Comparison of ENCODE assay signal across 8 mouse cellular contexts in genomic region chr8:48097131-48097794, GRCm38 (mm10). TPM values are rescaled to one million over a fixed set of nuclear protein-coding genes. Genes with fewer than 3 reads are reported as not detected.
A peak's percentile ranks its signal among the peaks of the same experiment; 100 is the strongest.
DNase-seq lines count a peak whose midpoint lies in the region; ATAC-seq and TF ChIP-seq lines count a peak whose summit lies in the region.

No protein-coding gene starts in this region.

- no peaks in the 10 kb centered on the region for H3K27me3 ChIP-seq in embryonic facial prominence, embryonic 13.5 days
- no peaks in the 10 kb centered on the region for H3K27me3 ChIP-seq in heart, adult 2 months (ENCODE audit: control insufficient read depth, insufficient read depth, low read length)
- H3K27me3 ChIP-seq in midbrain, embryonic 12.5 days = peaks cover 9% of the 10 kb centered on the region
- H3K27me3 ChIP-seq in stomach, embryonic 14.5 days (ENCODE audit: control insufficient read depth, insufficient read depth, low read length) = no peaks in the 10 kb centered on the region

- H3K79me2 ChIP-seq in heart, adult 2 months (replicated peaks; ENCODE audit: control insufficient read depth, insufficient read depth, low read length) = no peaks in the 10 kb centered on the region

- intact Hi-C loops in heart, adult 2 months (cut with DNase I) = loop anchor here (10.0 kb wide), 1 partner anchor 428 kb away; no protein-coding TSS in a partner anchor
- intact Hi-C loops in left cerebral cortex, postnatal 25 days (cut with DNase I) = loop anchor here (5.0 kb wide), 1 partner anchor 125 kb away; no protein-coding TSS in a partner anchor

- H3K4me3 ChIP-seq in embryonic facial prominence, embryonic 13.5 days = peak overlapping the region; percentile 32
- H3K4me3 ChIP-seq in heart, adult 2 months = no peak overlapping the region
- H3K4me3 ChIP-seq in midbrain, embryonic 12.5 days = peak overlapping the region; percentile 19
- H3K4me3 ChIP-seq in stomach, embryonic 14.5 days (ENCODE audit: low read depth, low read length) = peak overlapping the region; percentile 12

- whole genome bisulfite sequencing in embryonic facial prominence, embryonic 13.5 days = 16% methylated on average over 21 of the region's 21 CpGs
- WGBS in heart, adult 2 months = 13% methylated on average over 21 of the region's 21 CpGs
- WGBS in midbrain, embryonic 12.5 days = 11% methylated on average over 21 of the region's 21 CpGs
- WGBS in stomach, embryonic 14.5 days = 5% methylated on average over 21 of the region's 21 CpGs

- H3K9me3 ChIP-seq in embryonic facial prominence, embryonic 13.5 days = no peaks in the 10 kb centered on the region
- H3K9me3 ChIP-seq in midbrain, embryonic 12.5 days = no peaks in the 10 kb centered on the region
- H3K9me3 ChIP-seq in stomach, embryonic 14.5 days (ENCODE audit: control insufficient read depth, low read depth, low read length) = no peaks in the 10 kb centered on the region

- H3K9ac ChIP-seq in embryonic facial prominence, embryonic 13.5 days = peak overlapping the region; percentile 51; the same call in 1 of the 2 replicates
- no peak overlapping the region for H3K9ac ChIP-seq in heart, adult 2 months (ENCODE audit: low read depth, low read length)
- peak overlapping the region; percentile 50 for H3K9ac ChIP-seq in midbrain, embryonic 12.5 days (replicated peaks)
- no peak overlapping the region for H3K9ac ChIP-seq in stomach, embryonic 14.5 days (replicated peaks; ENCODE audit: low read depth, low read length)

- peak; percentile 52; the same call in 1 of the 2 replicates for ATAC-seq in embryonic facial prominence, embryonic 13.5 days (ENCODE audit: insufficient number of reproducible peaks, insufficient read depth, low FRiP score, low TSS enrichment, low read depth)
- peak; percentile 92 for ATAC-seq in midbrain, embryonic 12.5 days (ENCODE audit: low FRiP score, low read depth)
- ATAC-seq in stomach, embryonic 14.5 days (ENCODE audit: insufficient number of reproducible peaks, insufficient read depth, low FRiP score, low read depth) = peak; percentile 89; the same call in 1 of the 2 replicates

- H3K27ac ChIP-seq in embryonic facial prominence, embryonic 13.5 days = no peak overlapping the region
- H3K27ac ChIP-seq in heart, adult 2 months = no peak overlapping the region
- 0 out of 2 replicates have a peak overlapping the region, but pooled peaks have one; percentile 4 for H3K27ac ChIP-seq in midbrain, embryonic 12.5 days (replicated peaks)
- H3K27ac ChIP-seq in stomach, embryonic 14.5 days (ENCODE audit: low read length) = no peak overlapping the region

- no peaks in the 10 kb centered on the region for H3K36me3 ChIP-seq in embryonic facial prominence, embryonic 13.5 days
- H3K36me3 ChIP-seq in heart, adult 2 months (ENCODE audit: control insufficient read depth, insufficient read depth, low read length) = no peaks in the 10 kb centered on the region
- no peaks in the 10 kb centered on the region for H3K36me3 ChIP-seq in midbrain, embryonic 12.5 days
- H3K36me3 ChIP-seq in stomach, embryonic 14.5 days (ENCODE audit: control insufficient read depth, insufficient read depth, low read length) = no peaks in the 10 kb centered on the region

- H3K4me1 ChIP-seq in embryonic facial prominence, embryonic 13.5 days = peaks cover 15% of the 10 kb centered on the region
- no peaks in the 10 kb centered on the region for H3K4me1 ChIP-seq in heart, adult 2 months (ENCODE audit: control insufficient read depth, insufficient read depth, low read length)
- H3K4me1 ChIP-seq in midbrain, embryonic 12.5 days = peaks cover 10% of the 10 kb centered on the region
- 0 out of 2 replicates have a peak, but pooled peaks cover 2% of the 10 kb centered on the region for H3K4me1 ChIP-seq in stomach, embryonic 14.5 days (ENCODE audit: control insufficient read depth, insufficient read depth, low read length)

- peak overlapping the region; percentile 59 for H3K4me2 ChIP-seq in embryonic facial prominence, embryonic 13.5 days
- peak overlapping the region; percentile 50 for H3K4me2 ChIP-seq in midbrain, embryonic 12.5 days (replicated peaks)
- peak overlapping the region; percentile 31 for H3K4me2 ChIP-seq in stomach, embryonic 14.5 days (replicated peaks; ENCODE audit: low read depth, low read length)

- no peak for TF ChIP-seq EP300 in heart, adult 2 months (IDR thresholded peaks at IDR 0.05; ENCODE audit: insufficient read depth, low read depth, low read length)

- no peak for TF ChIP-seq POLR2A in heart, adult 2 months (IDR thresholded peaks at IDR 0.05; ENCODE audit: insufficient read depth, low read depth, low read length)

- peak; percentile 13 for DNase-seq in thymus, postnatal 14 days
- no peak for DNase-seq in thymus, postnatal 25 days
- peak; percentile 43 to 47 for DNase-seq in heart, adult 2 months
- DNase-seq in kidney, adult 18-20 months = peak; percentile 65
- peak; percentile 80 to 89 for DNase-seq in left cerebral cortex, postnatal 25 days (ENCODE audit: low spot score in 2 of 2)

- TF ChIP-seq CTCF in heart, adult 2 months (IDR thresholded peaks at IDR 0.05) = no peak; the same call in none of the 2 replicates

RNA-seq across cellular contexts. Expression of gene Dctd, which starts 1.6 kb away (rescaled TPM):
- polyA plus RNA-seq in embryonic facial prominence, embryonic 13.5 days (2015; fragmentation: Nextera tagmentation; extraction: Ambion mirVana) = 32.5 and 34.1 TPM in 2 replicates
- total RNA-seq in heart, adult 2 months (2021) = 1 to 10 TPM in 1 of 2 experiments, under 1 TPM in 1; 0.63 to 1.6 TPM
- 0.76 and 0.84 TPM in 2 replicates for polyA plus RNA-seq in heart, adult 2 months (2012; rRNA removed)
- total RNA-seq in left cerebral cortex, postnatal 25 days (2021) = 1 to 10 TPM; 5.5 to 9.4 TPM
- polyA plus RNA-seq in midbrain, embryonic 12.5 days (2016; fragmentation: Nextera tagmentation; extraction: Ambion mirVana) = 14.3 and 15.5 TPM in 2 replicates
- polyA plus RNA-seq in stomach, embryonic 14.5 days (2014; fragmentation: Nextera tagmentation; extraction: Ambion mirVana) = 38.5 and 39.2 TPM in 2 replicates

Comparison
In these comparisons a context has a peak if more than half of its experiments do, and no peak if none do; other contexts are left out.
1. H3K9ac ChIP-seq: peak in embryonic facial prominence, embryonic 13.5 days (single experiment) and midbrain, embryonic 12.5 days (single experiment); none in heart, adult 2 months (single experiment) and stomach, embryonic 14.5 days (single experiment).
2. Peak in every context shown above with its lines, with median percentiles within 50 percentile points of each other: ATAC-seq and H3K4me2 ChIP-seq.